Mouse (Mus musculus): ENCODE measurements around the gene Ppp1r12b. TPM values are rescaled to one million over a fixed set of nuclear protein-coding genes. Genes with fewer than 3 reads are reported as not detected.

Gene Ppp1r12b
- total RNA-seq, 1 experiment = 5.4 TPM

DNA sequence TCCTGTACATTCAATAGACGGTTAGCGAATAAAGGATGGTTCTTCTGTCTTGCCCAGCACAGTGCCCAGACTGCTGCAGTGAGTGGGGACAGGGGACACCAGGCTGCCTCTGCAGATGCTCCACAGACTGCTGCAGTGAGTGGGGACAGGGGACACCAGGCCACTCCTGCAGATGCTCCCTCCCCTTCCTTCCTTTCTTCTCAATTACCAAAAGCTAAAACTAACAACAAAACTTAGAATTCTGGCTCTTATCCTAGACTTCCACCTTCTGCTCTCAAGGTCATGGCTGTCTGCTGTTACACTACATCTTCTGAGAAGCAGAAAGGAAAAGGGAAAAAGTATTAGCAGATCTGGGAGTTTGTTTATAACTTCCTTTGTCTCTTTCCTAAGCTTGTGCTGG is 181.5 kb downstream of the Ppp1r12b start:
- H3K4me1 ChIP-seq (ENCODE audit: control insufficient read depth in 2 of 2, insufficient read depth in 2 of 2, low read length in 2 of 2, poor library complexity in 1 of 2) = no peaks in the 10 kb centered on the region; a peak in 1 of 4 replicates
- no peak for DNase-seq (ENCODE audit: low read depth, low spot score)
- in situ Hi-C loops (cut with MboI; ENCODE audit: low sequenced_read_pairs in 2 of 2, unreplicated experiment in 2 of 2) = no loop called here
- H3K36me3 ChIP-seq (ENCODE audit: control insufficient read depth, insufficient read depth, low read length, poor library complexity, severe bottlenecking) = no peaks in the 10 kb centered on the region
- H3K4me3 ChIP-seq (ENCODE audit: insufficient read depth in 1 of 2, low read depth in 1 of 2, low read length in 2 of 2, poor library complexity in 1 of 2, severe bottlenecking in 1 of 2) = no peak overlapping the region
- no peak overlapping the region for H3K27ac ChIP-seq (ENCODE audit: insufficient read depth, low read depth, low read length, poor library complexity, severe bottlenecking)
- TF ChIP-seq HCFC1 (IDR thresholded peaks at IDR 0.05; ENCODE audit: borderline replicate concordance, insufficient read depth, low read length) (no peak), MAFK (IDR thresholded peaks at IDR 0.05; ENCODE audit: insufficient read depth, low read depth, low read length) (no peak), ZC3H11A (IDR thresholded peaks at IDR 0.05; ENCODE audit: borderline replicate concordance, low read depth, low read length) (no peak), CHD2 (IDR thresholded peaks at IDR 0.05; ENCODE audit: low read depth, low read length) (no peak)
- no peaks in the 10 kb centered on the region for H3K9me3 ChIP-seq (ENCODE audit: control insufficient read depth, insufficient read depth, low read depth, low read length)
- H3K9ac ChIP-seq (ENCODE audit: insufficient read depth, low read depth, low read length, poor library complexity, severe bottlenecking) = no peak overlapping the region

DNA sequence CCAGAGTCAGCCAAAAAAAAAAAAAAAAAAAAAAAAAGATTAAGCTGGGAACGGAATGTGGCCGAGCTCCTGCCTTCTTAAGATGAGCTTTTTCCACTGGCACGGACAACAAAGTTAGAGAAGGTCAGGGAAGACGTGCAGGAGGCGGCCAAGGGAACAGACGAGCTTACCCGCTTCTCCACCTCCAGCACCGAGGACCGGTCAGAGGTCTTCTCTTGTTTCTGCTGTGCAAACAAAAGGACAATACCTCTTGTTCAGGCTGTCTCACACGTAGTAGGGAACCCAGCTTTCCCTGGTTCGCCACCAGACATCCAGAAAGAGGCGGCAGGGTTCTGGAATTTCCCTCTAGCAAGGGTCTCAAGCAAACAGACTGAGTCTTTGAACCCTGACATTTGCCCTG is 182.5 kb downstream of the Ppp1r12b start:
- no peak for DNase-seq (ENCODE audit: low read depth, low spot score)
- H3K27ac ChIP-seq (ENCODE audit: insufficient read depth, low read depth, low read length, poor library complexity, severe bottlenecking) = no peak overlapping the region
- no peaks in the 10 kb centered on the region; a peak in 1 of 4 replicates for H3K4me1 ChIP-seq (ENCODE audit: control insufficient read depth in 2 of 2, insufficient read depth in 2 of 2, low read length in 2 of 2, poor library complexity in 1 of 2)
- no peak overlapping the region for H3K9ac ChIP-seq (ENCODE audit: insufficient read depth, low read depth, low read length, poor library complexity, severe bottlenecking)
- H3K4me3 ChIP-seq (ENCODE audit: insufficient read depth in 1 of 2, low read depth in 1 of 2, low read length in 2 of 2, poor library complexity in 1 of 2, severe bottlenecking in 1 of 2) = no peak overlapping the region
- H3K36me3 ChIP-seq (ENCODE audit: control insufficient read depth, insufficient read depth, low read length, poor library complexity, severe bottlenecking) = no peaks in the 10 kb centered on the region
- in situ Hi-C loops (cut with MboI; ENCODE audit: low sequenced_read_pairs in 2 of 2, unreplicated experiment in 2 of 2) = no loop called here
- no peaks in the 10 kb centered on the region for H3K9me3 ChIP-seq (ENCODE audit: control insufficient read depth, insufficient read depth, low read depth, low read length)
- TF ChIP-seq ZC3H11A (IDR thresholded peaks at IDR 0.05; ENCODE audit: borderline replicate concordance, low read depth, low read length) = no peak
- no peak for TF ChIP-seq ZNF384 (IDR thresholded peaks at IDR 0.05; ENCODE audit: low read depth, low read length)
- TF ChIP-seq CHD2 (IDR thresholded peaks at IDR 0.05; ENCODE audit: low read depth, low read length) = no peak
- TF ChIP-seq MAFK (IDR thresholded peaks at IDR 0.05; ENCODE audit: insufficient read depth, low read depth, low read length) = no peak
- no peak for TF ChIP-seq HCFC1 (IDR thresholded peaks at IDR 0.05; ENCODE audit: borderline replicate concordance, insufficient read depth, low read length)

DNA sequence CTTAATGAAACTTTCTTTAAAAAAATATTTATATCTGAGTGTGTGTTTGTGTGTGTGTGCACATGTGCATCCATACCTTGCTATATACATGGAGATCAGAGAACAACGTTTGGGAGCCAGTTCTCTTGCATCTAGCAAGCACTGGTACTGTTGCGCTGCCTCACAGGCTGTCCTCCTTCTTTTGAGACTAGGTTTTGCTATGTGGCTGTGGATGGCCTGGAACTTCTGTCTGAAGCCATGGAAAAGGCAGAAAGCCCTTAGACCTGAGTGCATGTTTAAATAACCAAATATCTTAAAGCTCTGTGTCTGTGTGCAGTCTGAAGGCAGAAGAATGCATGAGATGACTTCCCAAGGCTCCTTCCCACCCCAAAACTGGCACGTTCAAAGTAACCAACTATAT is 182.9 kb downstream of the Ppp1r12b start:
- H3K27ac ChIP-seq (ENCODE audit: insufficient read depth, low read depth, low read length, poor library complexity, severe bottlenecking) = no peak overlapping the region
- DNase-seq (ENCODE audit: low read depth, low spot score) = no peak
- in situ Hi-C loops (cut with MboI; ENCODE audit: low sequenced_read_pairs in 2 of 2, unreplicated experiment in 2 of 2) = no loop called here
- H3K4me1 ChIP-seq (ENCODE audit: control insufficient read depth in 2 of 2, insufficient read depth in 2 of 2, low read length in 2 of 2, poor library complexity in 1 of 2) = no peaks in the 10 kb centered on the region; a peak in 1 of 4 replicates
- no peak overlapping the region for H3K9ac ChIP-seq (ENCODE audit: insufficient read depth, low read depth, low read length, poor library complexity, severe bottlenecking)
- no peaks in the 10 kb centered on the region for H3K9me3 ChIP-seq (ENCODE audit: control insufficient read depth, insufficient read depth, low read depth, low read length)
- no peak overlapping the region for H3K4me3 ChIP-seq (ENCODE audit: insufficient read depth in 1 of 2, low read depth in 1 of 2, low read length in 2 of 2, poor library complexity in 1 of 2, severe bottlenecking in 1 of 2)
- H3K36me3 ChIP-seq (ENCODE audit: control insufficient read depth, insufficient read depth, low read length, poor library complexity, severe bottlenecking) = no peaks in the 10 kb centered on the region
- TF ChIP-seq CHD2 (IDR thresholded peaks at IDR 0.05; ENCODE audit: low read depth, low read length) (no peak), MAFK (IDR thresholded peaks at IDR 0.05; ENCODE audit: insufficient read depth, low read depth, low read length) (no peak), ZNF384 (IDR thresholded peaks at IDR 0.05; ENCODE audit: low read depth, low read length) (no peak), ZC3H11A (IDR thresholded peaks at IDR 0.05; ENCODE audit: borderline replicate concordance, low read depth, low read length) (no peak), HCFC1 (IDR thresholded peaks at IDR 0.05; ENCODE audit: borderline replicate concordance, insufficient read depth, low read length) (no peak)

DNA sequence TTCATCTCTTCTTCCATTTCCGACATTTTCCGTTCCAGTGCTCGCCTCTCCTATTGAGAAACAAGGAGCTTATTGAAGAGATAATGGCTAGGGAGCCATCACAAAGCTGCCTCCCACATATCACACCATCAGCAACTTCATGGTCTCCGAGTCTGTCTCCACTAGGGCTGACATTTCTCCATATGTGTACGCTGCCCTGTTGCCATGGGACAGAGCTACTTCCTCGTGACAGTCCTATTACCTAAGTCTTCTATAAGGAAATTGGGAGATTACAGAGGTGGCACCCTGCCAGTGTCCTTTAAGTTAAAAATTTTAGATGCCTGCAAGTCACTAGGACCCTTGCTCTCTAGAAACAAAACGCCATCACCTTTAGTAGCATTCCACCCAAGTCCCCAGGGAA is 183.7 kb downstream of the Ppp1r12b start:
- in situ Hi-C loops (cut with MboI; ENCODE audit: low sequenced_read_pairs in 2 of 2, unreplicated experiment in 2 of 2) = no loop called here
- no peak for DNase-seq (ENCODE audit: low read depth, low spot score)
- Histone ChIP-seq H3K4me1 (ENCODE audit: control insufficient read depth in 2 of 2, insufficient read depth in 2 of 2, low read length in 2 of 2, poor library complexity in 1 of 2) (no peaks in the 10 kb centered on the region; a peak in 1 of 4 replicates), H3K9ac (ENCODE audit: insufficient read depth, low read depth, low read length, poor library complexity, severe bottlenecking) (no peak overlapping the region), H3K9me3 (ENCODE audit: control insufficient read depth, insufficient read depth, low read depth, low read length) (no peaks in the 10 kb centered on the region), H3K4me3 (ENCODE audit: insufficient read depth in 1 of 2, low read depth in 1 of 2, low read length in 2 of 2, poor library complexity in 1 of 2, severe bottlenecking in 1 of 2) (no peak overlapping the region), H3K36me3 (ENCODE audit: control insufficient read depth, insufficient read depth, low read length, poor library complexity, severe bottlenecking) (no peaks in the 10 kb centered on the region), H3K27ac (ENCODE audit: insufficient read depth, low read depth, low read length, poor library complexity, severe bottlenecking) (no peak overlapping the region)
- TF ChIP-seq HCFC1 (IDR thresholded peaks at IDR 0.05; ENCODE audit: borderline replicate concordance, insufficient read depth, low read length) (no peak), ZNF384 (IDR thresholded peaks at IDR 0.05; ENCODE audit: low read depth, low read length) (no peak), CHD2 (IDR thresholded peaks at IDR 0.05; ENCODE audit: low read depth, low read length) (no peak), MAFK (IDR thresholded peaks at IDR 0.05; ENCODE audit: insufficient read depth, low read depth, low read length) (no peak), ZC3H11A (IDR thresholded peaks at IDR 0.05; ENCODE audit: borderline replicate concordance, low read depth, low read length) (no peak)

DNA sequence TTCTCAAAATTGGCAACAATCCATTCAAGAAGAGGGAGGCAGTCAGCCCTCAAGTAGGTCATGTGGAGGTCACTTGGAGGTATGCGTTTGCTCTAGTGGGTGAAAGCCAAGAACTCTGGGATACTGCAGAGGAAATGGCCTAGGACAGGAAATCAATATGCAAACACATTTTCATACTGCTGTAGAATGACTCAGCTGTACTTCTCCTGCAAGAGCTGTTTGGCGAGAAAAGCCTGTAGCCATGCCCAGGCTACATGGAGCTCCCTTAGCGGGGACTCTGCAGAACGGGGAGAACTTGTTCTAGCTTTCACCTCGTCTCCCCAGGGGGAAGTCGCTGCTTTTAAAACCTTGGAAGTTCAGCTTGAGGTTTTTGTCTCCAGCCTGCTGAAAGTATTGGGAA is 184.4 kb downstream of the Ppp1r12b start:
- 0 out of 2 replicates have a peak, but pooled peaks have one; percentile 34 for TF ChIP-seq MAFK (IDR thresholded peaks at IDR 0.05; ENCODE audit: insufficient read depth, low read depth, low read length)
- no peak for TF ChIP-seq CHD2 (IDR thresholded peaks at IDR 0.05; ENCODE audit: low read depth, low read length)
- in situ Hi-C loops (cut with MboI; ENCODE audit: low sequenced_read_pairs in 2 of 2, unreplicated experiment in 2 of 2) = no loop called here
- H3K9me3 ChIP-seq (ENCODE audit: control insufficient read depth, insufficient read depth, low read depth, low read length) = no peaks in the 10 kb centered on the region
- no peaks in the 10 kb centered on the region for H3K36me3 ChIP-seq (ENCODE audit: control insufficient read depth, insufficient read depth, low read length, poor library complexity, severe bottlenecking)
- H3K4me3 ChIP-seq (ENCODE audit: insufficient read depth in 1 of 2, low read depth in 1 of 2, low read length in 2 of 2, poor library complexity in 1 of 2, severe bottlenecking in 1 of 2) = no peak overlapping the region
- H3K9ac ChIP-seq (ENCODE audit: insufficient read depth, low read depth, low read length, poor library complexity, severe bottlenecking) = no peak overlapping the region
- no peak overlapping the region for H3K27ac ChIP-seq (ENCODE audit: insufficient read depth, low read depth, low read length, poor library complexity, severe bottlenecking)
- no peak for DNase-seq (ENCODE audit: low read depth, low spot score)
- H3K4me1 ChIP-seq (ENCODE audit: control insufficient read depth in 2 of 2, insufficient read depth in 2 of 2, low read length in 2 of 2, poor library complexity in 1 of 2) = no peaks in the 10 kb centered on the region; a peak in 1 of 4 replicates

Measured in ES-E14 (cell line).